Mouse (Mus musculus) limb, embryonic 13.5 days (tissue): ENCODE data around the gene Nrip3. TPM values are rescaled to one million over a fixed set of nuclear protein-coding genes. Genes with fewer than 3 reads are reported as not detected.

ENCODE experiments used
- ATAC-seq: fragments of 200-750 bp; cut with Nextera tagmentation; 2 replicates; pipeline ENCODE4 v1.8.0; 2017; ENCODE audit warnings: low read depth, moderate number of reproducible peaks, moderate TSS enrichment; ENCODE audit not compliant: low FRiP score
- H3K27ac ChIP-seq: fragments of 300-500 bp; sonication (generic); 2 replicates; pipeline ENCODE4 v1.5.1; 2015; ENCODE audit warnings: inconsistent platforms, mild to moderate bottlenecking, moderate library complexity
- H3K27me3 ChIP-seq: fragments of 300-500 bp; sonication (generic); 2 replicates; pipeline ENCODE4 v1.6.1; 2015; ENCODE audit warnings: mild to moderate bottlenecking, inconsistent platforms
- H3K36me3 ChIP-seq: fragments of 300-500 bp; sonication (generic); 2 replicates; pipeline ENCODE4 v1.6.1; 2015; ENCODE audit warnings: inconsistent platforms, mild to moderate bottlenecking, moderate library complexity
- H3K4me1 ChIP-seq: fragments of 300-500 bp; sonication (generic); 2 replicates; pipeline ENCODE4 v1.6.1; 2015; ENCODE audit warnings: inconsistent platforms
- H3K4me2 ChIP-seq: fragments of 300-500 bp; sonication (generic); replicated peaks from 2 replicates; pipeline ENCODE4 v1.6.1; 2015; ENCODE audit warnings: inconsistent platforms, mild to moderate bottlenecking, moderate library complexity
- H3K4me3 ChIP-seq: fragments of 300-500 bp; sonication (generic); 2 replicates; pipeline ENCODE4 v1.5.1; 2015; ENCODE audit warnings: moderate library complexity, mild to moderate bottlenecking, inconsistent platforms
- H3K9ac ChIP-seq: fragments of 300-500 bp; sonication (generic); 2 replicates; pipeline ENCODE4 v1.6.1; 2015; ENCODE audit warnings: mild to moderate bottlenecking, inconsistent platforms
- H3K9me3 ChIP-seq: fragments of 300-500 bp; sonication (generic); 2 replicates; pipeline ENCODE4 v1.6.1; 2016; ENCODE audit warnings: inconsistent platforms
- WGBS: fragments of 180-500 bp; shearing (Covaris S2); methylation state at CpG from one replicate; pipeline ENCODE4 v1.1.7; 2015; 5-methylcytosine and 5-hydroxymethylcytosine counted together
- polyA plus RNA-seq: library from polyadenylated mRNA; unstranded; fragments of >200 nt; fragmentation: Nextera tagmentation; extraction: Ambion mirVana; gene quantifications from 2 replicates; pipeline ENCODE4 v1.2.1, GENCODE M21; 2015

The Nrip3 gene
- polyA plus RNA-seq, 1 experiment from 2014 or later = 0.73 TPM

GRCm38 (mm10) chr7:109723114-109723513, 58.7 kb downstream of the Nrip3 start:
- no peaks in the 10 kb centered on the region for H3K27me3 ChIP-seq
- H3K9ac ChIP-seq = no peak overlapping the region
- no peak overlapping the region for H3K4me3 ChIP-seq
- no peak overlapping the region for H3K4me2 ChIP-seq
- H3K36me3 ChIP-seq = no peaks in the 10 kb centered on the region
- H3K4me1 ChIP-seq = no peaks in the 10 kb centered on the region
- WGBS = 90% methylated on average over 8 of the region's 8 CpGs
- ATAC-seq = no peak
- H3K27ac ChIP-seq = no peak overlapping the region
- H3K9me3 ChIP-seq = no peaks in the 10 kb centered on the region; the same call in 1 of the 2 replicates

GRCm38 (mm10) chr7:109722618-109723017, 59.2 kb downstream of the Nrip3 start:
- Histone ChIP-seq H3K27ac (no peak overlapping the region), H3K4me3 (no peak overlapping the region), H3K9ac (no peak overlapping the region), H3K36me3 (no peaks in the 10 kb centered on the region), H3K9me3 (no peaks in the 10 kb centered on the region; the same call in 1 of the 2 replicates), H3K4me2 (no peak overlapping the region), H3K27me3 (no peaks in the 10 kb centered on the region), H3K4me1 (no peaks in the 10 kb centered on the region)
- WGBS = 91% methylated on average over 2 of the region's 2 CpGs
- no peak for ATAC-seq

GRCm38 (mm10) chr7:109719286-109719685, 62.5 kb downstream of the Nrip3 start:
- Histone ChIP-seq H3K4me2 (no peak overlapping the region), H3K27ac (no peak overlapping the region), H3K4me1 (no peaks in the 10 kb centered on the region), H3K4me3 (no peak overlapping the region), H3K9me3 (no peaks in the 10 kb centered on the region; the same call in 1 of the 2 replicates), H3K9ac (no peak overlapping the region), H3K36me3 (no peaks in the 10 kb centered on the region), H3K27me3 (no peaks in the 10 kb centered on the region)
- WGBS = 63% methylated on average over 9 of the region's 9 CpGs
- no peak; the same call in 1 of the 2 replicates for ATAC-seq

- ATAC-seq = no peak
- WGBS = 90% methylated on average over 2 of the region's 2 CpGs
Measured at GRCm38 (mm10) chr7:109713434-109713982, 68.3 kb downstream of the Nrip3 start.

GRCm38 (mm10) chr7:109712198-109712597, 69.6 kb downstream of the Nrip3 start:
- WGBS = 85% methylated on average over 7 of the region's 7 CpGs
- peaks cover 36% of the 10 kb centered on the region for H3K36me3 ChIP-seq
- ATAC-seq = no peak
- H3K9ac ChIP-seq = no peak overlapping the region
- no peak overlapping the region for H3K4me2 ChIP-seq
- no peak overlapping the region for H3K27ac ChIP-seq
- H3K27me3 ChIP-seq = no peaks in the 10 kb centered on the region
- H3K4me1 ChIP-seq = peaks cover 19% of the 10 kb centered on the region
- H3K9me3 ChIP-seq = no peaks in the 10 kb centered on the region
- H3K4me3 ChIP-seq = no peak overlapping the region

More at GRCm38 (mm10) chr7:109713434-109713982, 68.3 kb downstream of the Nrip3 start:
- H3K9ac ChIP-seq = no peak overlapping the region
- no peak overlapping the region for H3K27ac ChIP-seq
- H3K4me2 ChIP-seq = no peak overlapping the region
- H3K9me3 ChIP-seq = no peaks in the 10 kb centered on the region
- peaks cover 12% of the 10 kb centered on the region for H3K4me1 ChIP-seq
- H3K27me3 ChIP-seq = no peaks in the 10 kb centered on the region
- no peak overlapping the region for H3K4me3 ChIP-seq
- H3K36me3 ChIP-seq = peaks cover 32% of the 10 kb centered on the region

GRCm38 (mm10) chr7:109710069-109710468, 71.8 kb downstream of the Nrip3 start:
- H3K27ac ChIP-seq = 0 out of 2 replicates have a peak overlapping the region, but pooled peaks have one; percentile 64
- 68% methylated on average over 1 of the region's 1 CpGs for WGBS

GRCm38 (mm10) chr7:109708961-109709382, 72.9 kb downstream of the Nrip3 start:
- 17% methylated on average over 3 of the region's 3 CpGs for WGBS
- peak overlapping the region; percentile 64 for H3K27ac ChIP-seq

More at GRCm38 (mm10) chr7:109710069-109710468, 71.8 kb downstream of the Nrip3 start:
- Histone ChIP-seq H3K4me1 (peaks cover 25% of the 10 kb centered on the region), H3K9me3 (no peaks in the 10 kb centered on the region), H3K9ac (no peak overlapping the region), H3K36me3 (peaks cover 36% of the 10 kb centered on the region), H3K4me2 (no peak overlapping the region), H3K4me3 (no peak overlapping the region), H3K27me3 (no peaks in the 10 kb centered on the region)
- ATAC-seq = no peak

More at GRCm38 (mm10) chr7:109708961-109709382, 72.9 kb downstream of the Nrip3 start:
- Histone ChIP-seq H3K9me3 (no peaks in the 10 kb centered on the region), H3K9ac (no peak overlapping the region), H3K36me3 (peaks cover 36% of the 10 kb centered on the region), H3K27me3 (no peaks in the 10 kb centered on the region), H3K4me2 (no peak overlapping the region), H3K4me1 (peaks cover 25% of the 10 kb centered on the region), H3K4me3 (no peak overlapping the region)
- peak; percentile 89 for ATAC-seq

Other genes starting within 250 kb of the Nrip3 start
- 40.6 and 47.3 TPM in 2 replicates for gene St5, start 78.4 kb downstream of the Nrip3 start, polyA plus RNA-seq
- 33.3 and 37.8 TPM in 2 replicates for gene Akip1, start 78.3 kb downstream of the Nrip3 start, polyA plus RNA-seq
- 0.19 TPM in 2 replicates for gene BC051019, start 58.2 kb downstream of the Nrip3 start, polyA plus RNA-seq
- gene Ascl3, start 50.3 kb downstream of the Nrip3 start, polyA plus RNA-seq = not detected in 2 replicates
- 46.8 and 47.8 TPM in 2 replicates for gene Tmem9b, start 29.1 kb downstream of the Nrip3 start, polyA plus RNA-seq
- 4.5 and 6.5 TPM in 2 replicates for gene Scube2, start 83.7 kb upstream of the Nrip3 start, polyA plus RNA-seq
- gene Dennd5a, start 178.4 kb upstream of the Nrip3 start, polyA plus RNA-seq = 42.4 and 42.7 TPM in 2 replicates
- gene Tmem41b, start 204.9 kb upstream of the Nrip3 start, polyA plus RNA-seq = 74.0 and 75.1 TPM in 2 replicates
- gene Ipo7, start 236.2 kb upstream of the Nrip3 start, polyA plus RNA-seq = 38.6 and 45.5 TPM in 2 replicates